ENCODE assay signal across 8 mouse cellular contexts in the genomic region with DNA sequence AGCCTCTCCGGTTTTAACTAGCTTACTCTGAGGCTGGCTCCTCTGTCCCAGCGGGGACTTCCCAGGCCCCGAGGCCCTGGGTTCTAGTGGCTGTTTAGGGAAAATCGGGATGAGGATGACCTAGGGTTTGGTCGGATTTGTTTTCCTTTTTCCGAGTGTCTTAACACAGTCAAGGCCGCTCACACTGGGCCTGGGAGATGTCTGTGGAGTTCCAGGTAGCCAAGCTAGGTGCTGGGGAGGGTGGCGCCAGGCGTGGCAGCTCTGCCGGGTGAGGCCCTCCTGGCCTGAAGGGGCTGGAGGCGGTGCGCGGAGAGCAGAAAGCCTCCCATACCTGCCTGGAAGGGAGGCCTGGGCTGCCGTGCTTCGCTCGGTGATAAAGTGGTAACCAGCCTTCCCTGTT. TPM values are rescaled to one million over a fixed set of nuclear protein-coding genes. Genes with fewer than 3 reads are reported as not detected.
DNase-seq lines count a peak whose midpoint lies in the region; ATAC-seq and TF ChIP-seq lines count a peak whose summit lies in the region.
"Had no signal": no experiment of that assay in that cellular context is flagged by ENCODE, and none has a peak within 500 bp of the region (broad histone marks: within the 10 kb centered on the region; RNA-seq: fewer than 3 reads in every experiment).

No protein-coding gene starts in this region.

- no peak overlapping the region for H3K27ac ChIP-seq in midbrain, embryonic 11.5 days (ENCODE audit: low read depth, low read length)
- no peak overlapping the region for H3K27ac ChIP-seq in midbrain, embryonic 14.5 days (replicated peaks; ENCODE audit: low read depth, low read length)
- H3K27ac ChIP-seq in hindbrain, postnatal 0 days = no peak overlapping the region
- no peak overlapping the region for H3K27ac ChIP-seq in limb, embryonic 12.5 days
- H3K27ac ChIP-seq in neural tube, embryonic 13.5 days (replicated peaks) = no peak overlapping the region
- H3K27ac ChIP-seq in cerebellum, adult 2 months (ENCODE audit: insufficient read depth, low read length) = no peak overlapping the region

- no peaks in the 10 kb centered on the region for H3K36me3 ChIP-seq in midbrain, embryonic 11.5 days (ENCODE audit: control insufficient read depth, insufficient read depth, low read length)
- no peaks in the 10 kb centered on the region for H3K36me3 ChIP-seq in midbrain, embryonic 14.5 days (ENCODE audit: control insufficient read depth, insufficient read depth, low read length)
- no peaks in the 10 kb centered on the region for H3K36me3 ChIP-seq in hindbrain, postnatal 0 days (ENCODE audit: insufficient read depth, low read length)
- H3K36me3 ChIP-seq in limb, embryonic 12.5 days = no peaks in the 10 kb centered on the region
- H3K36me3 ChIP-seq in neural tube, embryonic 13.5 days = no peaks in the 10 kb centered on the region

- no peak overlapping the region for H3K9ac ChIP-seq in midbrain, embryonic 11.5 days (ENCODE audit: low read length)
- H3K9ac ChIP-seq in midbrain, embryonic 14.5 days (replicated peaks; ENCODE audit: low read length) = no peak overlapping the region
- no peak overlapping the region for H3K9ac ChIP-seq in hindbrain, postnatal 0 days (replicated peaks; ENCODE audit: low read length)
- H3K9ac ChIP-seq in limb, embryonic 12.5 days (replicated peaks) = peak overlapping the region; percentile 49; the same call in 1 of the 2 replicates
- no peak overlapping the region for H3K9ac ChIP-seq in neural tube, embryonic 13.5 days

- peak overlapping the region; percentile 37; the same call in 1 of the 2 replicates for H3K4me2 ChIP-seq in midbrain, embryonic 11.5 days
- no peak overlapping the region; the same call in 1 of the 2 replicates for H3K4me2 ChIP-seq in midbrain, embryonic 14.5 days (ENCODE audit: low read length)
- H3K4me2 ChIP-seq in hindbrain, postnatal 0 days (ENCODE audit: low read depth, low read length) = no peak overlapping the region
- peak overlapping the region; percentile 67 for H3K4me2 ChIP-seq in limb, embryonic 12.5 days
- H3K4me2 ChIP-seq in neural tube, embryonic 13.5 days = peak overlapping the region; percentile 51

- H3K27me3 ChIP-seq in midbrain, embryonic 11.5 days (ENCODE audit: control insufficient read depth, insufficient read depth, low read length) = peaks cover 29% of the 10 kb centered on the region
- H3K27me3 ChIP-seq in midbrain, embryonic 14.5 days (ENCODE audit: control insufficient read depth, insufficient read depth, low read length) = peaks cover 27% of the 10 kb centered on the region
- H3K27me3 ChIP-seq in hindbrain, postnatal 0 days (ENCODE audit: insufficient read depth, low read length) = peaks cover 23% of the 10 kb centered on the region
- H3K27me3 ChIP-seq in limb, embryonic 12.5 days = peaks cover 53% of the 10 kb centered on the region
- peaks cover 60% of the 10 kb centered on the region for H3K27me3 ChIP-seq in neural tube, embryonic 13.5 days
- no peaks in the 10 kb centered on the region for H3K27me3 ChIP-seq in cerebellum, adult 2 months (ENCODE audit: control insufficient read depth, insufficient read depth, low read length)

- WGBS in midbrain, embryonic 11.5 days = 25% methylated on average over 16 of the region's 16 CpGs
- WGBS in midbrain, embryonic 14.5 days = 22% methylated on average over 16 of the region's 16 CpGs
- 35% methylated on average over 16 of the region's 16 CpGs for WGBS in hindbrain, postnatal 0 days
- 22% methylated on average over 16 of the region's 16 CpGs for WGBS in limb, embryonic 12.5 days
- 25% methylated on average over 16 of the region's 16 CpGs for WGBS in neural tube, embryonic 13.5 days
- WGBS in cerebellum, adult 2 months = 53% methylated on average over 16 of the region's 16 CpGs

- peaks cover 4% of the 10 kb centered on the region; the same call in 1 of the 2 replicates for H3K4me1 ChIP-seq in midbrain, embryonic 11.5 days (ENCODE audit: control insufficient read depth, insufficient read depth, low read length)
- H3K4me1 ChIP-seq in midbrain, embryonic 14.5 days (ENCODE audit: control insufficient read depth, insufficient read depth, low read length) = 0 out of 2 replicates have a peak, but pooled peaks cover 7% of the 10 kb centered on the region
- H3K4me1 ChIP-seq in hindbrain, postnatal 0 days (ENCODE audit: insufficient read depth, low read length) = no peaks in the 10 kb centered on the region
- peaks cover 15% of the 10 kb centered on the region for H3K4me1 ChIP-seq in limb, embryonic 12.5 days (replicated peaks)
- H3K4me1 ChIP-seq in neural tube, embryonic 13.5 days (replicated peaks) = peaks cover 13% of the 10 kb centered on the region
- H3K4me1 ChIP-seq in cerebellum, adult 2 months (ENCODE audit: control insufficient read depth, insufficient read depth, low read length) = no peaks in the 10 kb centered on the region; the same call in none of the 2 replicates

- no peak overlapping the region for H3K4me3 ChIP-seq in midbrain, embryonic 11.5 days (ENCODE audit: low read depth, low read length)
- no peak overlapping the region for H3K4me3 ChIP-seq in midbrain, embryonic 14.5 days (replicated peaks; ENCODE audit: low read depth, low read length)
- H3K4me3 ChIP-seq in hindbrain, postnatal 0 days (ENCODE audit: low read length) = peak overlapping the region; percentile 13; the same call in 1 of the 2 replicates
- H3K4me3 ChIP-seq in limb, embryonic 12.5 days (replicated peaks) = peak overlapping the region; percentile 40
- H3K4me3 ChIP-seq in neural tube, embryonic 13.5 days = no peak overlapping the region; the same call in 1 of the 2 replicates
- no peak overlapping the region for H3K4me3 ChIP-seq in cerebellum, adult 2 months (replicated peaks; ENCODE audit: insufficient read depth, low read depth, low read length)

- TF ChIP-seq POLR2A in cerebellum, adult 2 months (IDR thresholded peaks at IDR 0.05; ENCODE audit: borderline replicate concordance, insufficient read depth, low read length) = no peak

- H3K9me3 ChIP-seq in midbrain, embryonic 11.5 days (ENCODE audit: control insufficient read depth, low read length) = no peaks in the 10 kb centered on the region
- no peaks in the 10 kb centered on the region for H3K9me3 ChIP-seq in midbrain, embryonic 14.5 days (ENCODE audit: control insufficient read depth, low read length)
- no peaks in the 10 kb centered on the region for H3K9me3 ChIP-seq in hindbrain, postnatal 0 days (ENCODE audit: low read length)
- H3K9me3 ChIP-seq in limb, embryonic 12.5 days = no peaks in the 10 kb centered on the region
- H3K9me3 ChIP-seq in neural tube, embryonic 13.5 days = no peaks in the 10 kb centered on the region

- no peak for TF ChIP-seq CTCF in hindbrain, postnatal 0 days (IDR thresholded peaks at IDR 0.05; ENCODE audit: low read depth)
- no peak for TF ChIP-seq CTCF in cerebellum, adult 2 months (IDR thresholded peaks at IDR 0.05; ENCODE audit: borderline replicate concordance, insufficient read depth, low read depth, low read length)

- no peak for DNase-seq in midbrain, embryonic 11.5 days (ENCODE audit: low spot score, missing footprints)
- no peak for DNase-seq in midbrain, embryonic 14.5 days
- no peak for DNase-seq in hindbrain, postnatal 0 days (ENCODE audit: low spot score)
- DNase-seq in left cerebral cortex, adult 11 months (ENCODE audit: low spot score) = no peak
- DNase-seq in cerebellum, adult 2 months = no peak
- DNase-seq: layer of hippocampus, postnatal 36 days had no signal

- no peak for ATAC-seq in midbrain, embryonic 11.5 days (ENCODE audit: low FRiP score)
- ATAC-seq in midbrain, embryonic 14.5 days (ENCODE audit: low FRiP score, low TSS enrichment) = no peak
- ATAC-seq in hindbrain, postnatal 0 days = no peak
- no peak for ATAC-seq in limb, embryonic 12.5 days (ENCODE audit: insufficient number of reproducible peaks, insufficient read depth, low FRiP score, low TSS enrichment, low read depth)
- ATAC-seq in neural tube, embryonic 13.5 days (ENCODE audit: low read depth) = no peak

RNA-seq across cellular contexts. Expression of gene Irf6, which starts 0.7 kb away (rescaled TPM):
- polyA plus RNA-seq in midbrain, embryonic 11.5 days (2014; fragmentation: Nextera tagmentation; extraction: Ambion mirVana) = 1.5 and 2.8 TPM in 2 replicates
- polyA plus RNA-seq in midbrain, embryonic 14.5 days (2014; fragmentation: Nextera tagmentation; extraction: Ambion mirVana) = 0.53 and 0.92 TPM in 2 replicates
- total RNA-seq in hindbrain, postnatal 0 days (2014; rRNA removed) = 0.47 and 0.78 TPM in 2 replicates
- polyA plus RNA-seq in hindbrain, postnatal 0 days (2015; fragmentation: Nextera tagmentation; extraction: Ambion mirVana) = 0.44 and 0.66 TPM in 2 replicates
- polyA plus RNA-seq in limb, embryonic 12.5 days (2016; fragmentation: Nextera tagmentation; extraction: Ambion mirVana) = 8.7 and 10.9 TPM in 2 replicates
- polyA plus RNA-seq in neural tube, embryonic 13.5 days (2015; fragmentation: Nextera tagmentation; extraction: Ambion mirVana) = 0.91 and 1.2 TPM in 2 replicates
- 0.89 and 2.0 TPM in 2 replicates for polyA plus RNA-seq in cerebellum, adult 2 months (2012; rRNA removed)

RNA-seq across cellular contexts. Expression of gene A130010J15Rik, which starts 14.3 kb away (rescaled TPM):
- polyA plus RNA-seq in midbrain, embryonic 11.5 days (2014; fragmentation: Nextera tagmentation; extraction: Ambion mirVana) = 14.9 and 17.9 TPM in 2 replicates
- 10.4 and 15.4 TPM in 2 replicates for polyA plus RNA-seq in midbrain, embryonic 14.5 days (2014; fragmentation: Nextera tagmentation; extraction: Ambion mirVana)
- total RNA-seq in hindbrain, postnatal 0 days (2014; rRNA removed) = 11.2 and 14.8 TPM in 2 replicates
- polyA plus RNA-seq in hindbrain, postnatal 0 days (2015; fragmentation: Nextera tagmentation; extraction: Ambion mirVana) = 8.7 and 8.9 TPM in 2 replicates
- 14.9 and 16.3 TPM in 2 replicates for polyA plus RNA-seq in limb, embryonic 12.5 days (2016; fragmentation: Nextera tagmentation; extraction: Ambion mirVana)
- 13.3 and 15.8 TPM in 2 replicates for polyA plus RNA-seq in neural tube, embryonic 13.5 days (2015; fragmentation: Nextera tagmentation; extraction: Ambion mirVana)
- 4.0 and 4.3 TPM in 2 replicates for polyA plus RNA-seq in cerebellum, adult 2 months (2012; rRNA removed)

RNA-seq across cellular contexts. Expression of gene Diexf, which starts 23.5 kb away (rescaled TPM):
- 8.5 and 10.7 TPM in 2 replicates for polyA plus RNA-seq in midbrain, embryonic 11.5 days (2014; fragmentation: Nextera tagmentation; extraction: Ambion mirVana)
- polyA plus RNA-seq in midbrain, embryonic 14.5 days (2014; fragmentation: Nextera tagmentation; extraction: Ambion mirVana) = 7.5 and 10.0 TPM in 2 replicates
- 8.6 and 9.8 TPM in 2 replicates for total RNA-seq in hindbrain, postnatal 0 days (2014; rRNA removed)
- polyA plus RNA-seq in hindbrain, postnatal 0 days (2015; fragmentation: Nextera tagmentation; extraction: Ambion mirVana) = 3.5 and 4.9 TPM in 2 replicates
- 12.0 TPM in 2 replicates for polyA plus RNA-seq in limb, embryonic 12.5 days (2016; fragmentation: Nextera tagmentation; extraction: Ambion mirVana)
- 6.4 and 8.9 TPM in 2 replicates for polyA plus RNA-seq in neural tube, embryonic 13.5 days (2015; fragmentation: Nextera tagmentation; extraction: Ambion mirVana)
- polyA plus RNA-seq in cerebellum, adult 2 months (2012; rRNA removed) = 17.7 and 18.9 TPM in 2 replicates

RNA-seq across cellular contexts. Expression of gene Traf3ip3, which starts 47.9 kb away (rescaled TPM):
- 0.77 and 1.4 TPM in 2 replicates for polyA plus RNA-seq in midbrain, embryonic 11.5 days (2014; fragmentation: Nextera tagmentation; extraction: Ambion mirVana)
- polyA plus RNA-seq in midbrain, embryonic 14.5 days (2014; fragmentation: Nextera tagmentation; extraction: Ambion mirVana) = 0.32 and 1.4 TPM in 2 replicates
- total RNA-seq in hindbrain, postnatal 0 days (2014; rRNA removed) = 0.78 and 1.5 TPM in 2 replicates
- 1.9 TPM in 2 replicates for polyA plus RNA-seq in hindbrain, postnatal 0 days (2015; fragmentation: Nextera tagmentation; extraction: Ambion mirVana)
- 4.3 and 4.5 TPM in 2 replicates for polyA plus RNA-seq in limb, embryonic 12.5 days (2016; fragmentation: Nextera tagmentation; extraction: Ambion mirVana)
- 4.4 and 4.5 TPM in 2 replicates for polyA plus RNA-seq in neural tube, embryonic 13.5 days (2015; fragmentation: Nextera tagmentation; extraction: Ambion mirVana)
- polyA plus RNA-seq in cerebellum, adult 2 months (2012; rRNA removed) = 0.79 and 0.80 TPM in 2 replicates

RNA-seq across cellular contexts. Expression of gene Lamb3, which starts 53.9 kb away (rescaled TPM):
- polyA plus RNA-seq in midbrain, embryonic 11.5 days (2014; fragmentation: Nextera tagmentation; extraction: Ambion mirVana) = 0.11 TPM in 1 of 2 replicates, not detected in the other
- polyA plus RNA-seq in midbrain, embryonic 14.5 days (2014; fragmentation: Nextera tagmentation; extraction: Ambion mirVana) = 0.15 and 0.30 TPM in 2 replicates
- 1.0 and 1.3 TPM in 2 replicates for total RNA-seq in hindbrain, postnatal 0 days (2014; rRNA removed)
- 0.36 and 0.52 TPM in 2 replicates for polyA plus RNA-seq in hindbrain, postnatal 0 days (2015; fragmentation: Nextera tagmentation; extraction: Ambion mirVana)
- polyA plus RNA-seq in limb, embryonic 12.5 days (2016; fragmentation: Nextera tagmentation; extraction: Ambion mirVana) = 2.0 and 2.2 TPM in 2 replicates
- polyA plus RNA-seq in neural tube, embryonic 13.5 days (2015; fragmentation: Nextera tagmentation; extraction: Ambion mirVana) = 0.50 and 0.74 TPM in 2 replicates
- 3.9 and 4.1 TPM in 2 replicates for polyA plus RNA-seq in cerebellum, adult 2 months (2012; rRNA removed)

Comparison
In these comparisons a context has a peak if more than half of its experiments do, and no peak if none do; other contexts are left out.
1. H3K4me2 ChIP-seq: peak in midbrain, embryonic 11.5 days (single experiment), limb, embryonic 12.5 days (single experiment) and neural tube, embryonic 13.5 days (single experiment); none in midbrain, embryonic 14.5 days (single experiment) and hindbrain, postnatal 0 days (single experiment).
2. H3K4me3 ChIP-seq: peak in hindbrain, postnatal 0 days (single experiment) and limb, embryonic 12.5 days (single experiment); none in midbrain, embryonic 11.5 days (single experiment), midbrain, embryonic 14.5 days (single experiment), neural tube, embryonic 13.5 days (single experiment) and cerebellum, adult 2 months (single experiment).